Mouse (Mus musculus) urinary bladder, postnatal 36 days (tissue): ENCODE measurements around the gene Crcp.

ENCODE experiments used
- DNase-seq, 2 experiments: peaks; one replicate each; pipeline ENCODE4 v3.0.0; 2022; ENCODE audit warnings: low spot score in 2 of 2, mixed read lengths in 1 of 2

Crcp gene

GRCm38 (mm10) chr5:130089626-130090393, 60.7 kb downstream of the Crcp start:
- DNase-seq, result peak; percentile 33 to 40

GRCm38 (mm10) chr5:130096754-130097153, 67.7 kb downstream of the Crcp start:
- DNase-seq, result no peak

- DNase-seq, result no peak
Observed at GRCm38 (mm10) chr5:130097837-130098236, 68.7 kb downstream of the Crcp start.

GRCm38 (mm10) chr5:130101724-130102123, 72.6 kb downstream of the Crcp start:
- no peak for DNase-seq

GRCm38 (mm10) chr5:130109348-130109747, 80.3 kb downstream of the Crcp start:
- no peak for DNase-seq
